Mouse (Mus musculus) CH12.LX (cell line): Measurements from ENCODE around the gene Oas1d. TPM values are rescaled to one million over a fixed set of nuclear protein-coding genes. Genes with fewer than 3 reads are reported as not detected.

Source experiments
- DNase-seq: peaks from one replicate; pipeline ENCODE4 v3.0.0-alpha.2; 2013; ENCODE audit errors: extremely low read depth
- H3K27ac ChIP-seq: 2 replicates; pipeline ENCODE4 v1.5.1; 2012; ENCODE audit warnings: low read depth, mild to moderate bottlenecking, control low read depth, moderate library complexity; ENCODE audit not compliant: insufficient read depth
- H3K27me3 ChIP-seq: replicated peaks from 2 replicates; pipeline ENCODE3; 2012; ENCODE audit warnings: inconsistent platforms
- H3K36me3 ChIP-seq, 2 experiments: replicated peaks in 1 of 2; 2 replicates each; pipeline versions ENCODE3 to v1.6.1; 2012; ENCODE audit warnings: inconsistent platforms in 1 of 2, low read length in 1 of 2, mild to moderate bottlenecking in 1 of 2, mixed read lengths in 1 of 2, moderate library complexity in 1 of 2; ENCODE audit not compliant: control insufficient read depth in 1 of 2, insufficient read depth in 1 of 2
- H3K4me1 ChIP-seq, 2 experiments: 2 replicates each; pipeline ENCODE4 v1.6.1; 2012; ENCODE audit warnings: inconsistent platforms in 1 of 2, moderate library complexity in 1 of 2; ENCODE audit not compliant: insufficient read depth in 2 of 2, control insufficient read depth in 1 of 2
- H3K4me2 ChIP-seq: 2 replicates; pipeline ENCODE4 v1.6.1; 2012; ENCODE audit warnings: low read depth, mild to moderate bottlenecking, control low read depth; ENCODE audit not compliant: poor library complexity, insufficient read depth, severe bottlenecking
- H3K4me3 ChIP-seq, 3 experiments: fragments of 150-350 bp in 1 of 3; sonication (generic) in 1 of 3; replicated peaks in 1 of 3; 2 replicates each; pipeline versions ENCODE3 to v1.5.1; 2011 to 2012; ENCODE audit warnings: low read depth in 2 of 3, low read length in 2 of 3, mild to moderate bottlenecking in 2 of 3, moderate library complexity in 2 of 3, control low read depth in 1 of 3, improper control_type of control experiment in 1 of 3, inconsistent platforms in 1 of 3, mixed read lengths in 1 of 3; ENCODE audit not compliant: poor library complexity in 1 of 3
- H3K79me2 ChIP-seq: replicated peaks from 2 replicates; pipeline ENCODE4 v1.6.1; 2012; ENCODE audit warnings: mild to moderate bottlenecking, moderate library complexity; ENCODE audit not compliant: control insufficient read depth, poor library complexity, insufficient read depth, severe bottlenecking; ENCODE audit errors: extremely low read depth
- H3K9ac ChIP-seq: 2 replicates; pipeline ENCODE4 v1.6.1; 2012; ENCODE audit warnings: low read depth, mild to moderate bottlenecking, control low read depth, moderate library complexity; ENCODE audit not compliant: insufficient read depth
- H3K9me3 ChIP-seq: replicated peaks from 2 replicates; pipeline ENCODE3; 2012; ENCODE audit warnings: low read length, inconsistent platforms, mixed read lengths
- BHLHE40 ChIP-seq: IDR thresholded peaks from 2 replicates; pipeline ENCODE4 v1.6.1; 2011; ENCODE audit warnings: mild to moderate bottlenecking, low read depth, low read length, improper control_type of control experiment
- CHD1 ChIP-seq: IDR thresholded peaks from 2 replicates; pipeline ENCODE4 v1.6.1; 2012; ENCODE audit warnings: low read depth, low read length, improper control_type of control experiment, inconsistent platforms
- CHD2 ChIP-seq: IDR thresholded peaks from 2 replicates; pipeline ENCODE4 v1.6.1; 2011; ENCODE audit warnings: low read length, improper control_type of control experiment
- CTCF ChIP-seq, 2 experiments: IDR thresholded peaks in 1 of 2; conservative IDR thresholded peaks in 1 of 2; 2 replicates each; pipeline ENCODE4 v1.5.1; 2011 to 2012; ENCODE audit warnings: low read depth in 2 of 2, low read length in 2 of 2, improper control_type of control experiment in 1 of 2, inconsistent platforms in 1 of 2, mild to moderate bottlenecking in 1 of 2, moderate library complexity in 1 of 2
- E2F4 ChIP-seq: IDR thresholded peaks from 2 replicates; pipeline ENCODE4 v1.6.1; 2011; ENCODE audit warnings: low read depth, low read length, improper control_type of control experiment; ENCODE audit not compliant: insufficient replicate concordance
- ELF1 ChIP-seq: IDR thresholded peaks from 2 replicates; pipeline ENCODE4 v1.6.1; 2014; ENCODE audit warnings: low read depth, mild to moderate bottlenecking, inconsistent platforms, low read length, improper control_type of control experiment
- EP300 ChIP-seq: IDR thresholded peaks from 2 replicates; pipeline ENCODE4 v1.6.1; 2011; ENCODE audit warnings: low read length, improper control_type of control experiment
- ETS1 ChIP-seq: conservative IDR thresholded peaks from 2 replicates; pipeline ENCODE4 v1.6.1; 2012; ENCODE audit warnings: low read depth, mild to moderate bottlenecking, inconsistent platforms, low read length, improper control_type of control experiment, moderate library complexity
- HCFC1 ChIP-seq: IDR thresholded peaks from 2 replicates; pipeline ENCODE4 v1.6.1; 2012; ENCODE audit warnings: low read depth, mild to moderate bottlenecking, inconsistent platforms, low read length, improper control_type of control experiment
- IRF4 ChIP-seq: IDR thresholded peaks from 2 replicates; pipeline ENCODE4 v1.6.1; 2014; ENCODE audit warnings: low read depth, mild to moderate bottlenecking, inconsistent platforms, low read length, improper control_type of control experiment
- JUND ChIP-seq: conservative IDR thresholded peaks from 2 replicates; pipeline ENCODE4 v1.6.1; 2011; ENCODE audit warnings: low read depth, low read length, improper control_type of control experiment
- KAT2A ChIP-seq: IDR thresholded peaks from 2 replicates; pipeline ENCODE4 v1.6.1; 2012; ENCODE audit warnings: low read length, improper control_type of control experiment, inconsistent platforms; ENCODE audit not compliant: insufficient replicate concordance
- MAFK ChIP-seq: IDR thresholded peaks from 2 replicates; pipeline ENCODE4 v1.6.1; 2011; ENCODE audit warnings: low read length, improper control_type of control experiment; ENCODE audit not compliant: insufficient replicate concordance
- MAX ChIP-seq: IDR thresholded peaks from 2 replicates; pipeline ENCODE4 v1.6.1; 2011; ENCODE audit warnings: low read length, improper control_type of control experiment
- MAZ ChIP-seq: IDR thresholded peaks from 2 replicates; pipeline ENCODE4 v1.6.1; 2012; ENCODE audit warnings: low read depth, mild to moderate bottlenecking, inconsistent platforms, low read length, improper control_type of control experiment, moderate library complexity
- MEF2A ChIP-seq: IDR thresholded peaks from 2 replicates; pipeline ENCODE4 v1.6.1; 2014; ENCODE audit warnings: low read depth, mild to moderate bottlenecking, inconsistent platforms, low read length, improper control_type of control experiment, borderline replicate concordance
- MXI1 ChIP-seq: IDR thresholded peaks from 2 replicates; pipeline ENCODE4 v1.6.1; 2011; ENCODE audit warnings: mild to moderate bottlenecking, low read depth, low read length, improper control_type of control experiment
- MYC ChIP-seq: IDR thresholded peaks from 2 replicates; pipeline ENCODE4 v1.6.1; 2011; ENCODE audit warnings: low read depth, mild to moderate bottlenecking, improper control_type of control experiment, low read length
- NELFE ChIP-seq: IDR thresholded peaks from 2 replicates; pipeline ENCODE4 v1.6.1; 2011; ENCODE audit warnings: low read depth, low read length, improper control_type of control experiment
- NRF1 ChIP-seq: IDR thresholded peaks from 2 replicates; pipeline ENCODE4 v1.6.1; 2014; ENCODE audit warnings: low read depth, mild to moderate bottlenecking, inconsistent platforms, low read length, improper control_type of control experiment, moderate library complexity
- POLR2AphosphoS2 ChIP-seq: IDR thresholded peaks from 2 replicates; pipeline ENCODE4 v1.6.1; 2011; ENCODE audit warnings: low read depth, low read length, improper control_type of control experiment
- RAD21 ChIP-seq: IDR thresholded peaks from 2 replicates; pipeline ENCODE4 v1.6.1; 2011; ENCODE audit warnings: low read depth, mild to moderate bottlenecking, low read length, improper control_type of control experiment, moderate library complexity
- RCOR1 ChIP-seq: conservative IDR thresholded peaks from 2 replicates; pipeline ENCODE4 v1.6.1; 2012; ENCODE audit warnings: low read depth, mild to moderate bottlenecking, inconsistent platforms, low read length, improper control_type of control experiment
- SIN3A ChIP-seq: IDR thresholded peaks from 2 replicates; pipeline ENCODE4 v1.6.1; 2012; ENCODE audit warnings: low read length, improper control_type of control experiment, inconsistent platforms
- UBTF ChIP-seq: IDR thresholded peaks from 2 replicates; pipeline ENCODE4 v1.6.1; 2012; ENCODE audit warnings: low read depth, mild to moderate bottlenecking, inconsistent platforms, low read length, improper control_type of control experiment, moderate library complexity
- USF1 ChIP-seq: IDR thresholded peaks from 2 replicates; pipeline ENCODE4 v1.6.1; 2014; ENCODE audit warnings: low read depth, mild to moderate bottlenecking, inconsistent platforms, low read length, improper control_type of control experiment
- ZC3H11A ChIP-seq: IDR thresholded peaks from 2 replicates; pipeline ENCODE4 v1.6.1; 2012; ENCODE audit warnings: low read depth, mild to moderate bottlenecking, inconsistent platforms, low read length, improper control_type of control experiment
- ZKSCAN1 ChIP-seq: IDR thresholded peaks from 2 replicates; pipeline ENCODE4 v1.6.1; 2012; ENCODE audit warnings: low read depth, inconsistent platforms, low read length, improper control_type of control experiment, borderline replicate concordance
- ZNF384 ChIP-seq: IDR thresholded peaks from 2 replicates; pipeline ENCODE4 v1.6.1; 2012; ENCODE audit warnings: low read depth, low read length, improper control_type of control experiment, inconsistent platforms
- dilution Hi-C: fragments of 300-500 bp; cut with MboI; formaldehyde crosslinking; loops from 2 replicates; pipeline ENCODE4 v1.14.3; 2020; ENCODE audit warnings: low sequenced_read_pairs; ENCODE audit not compliant: extremely low pct_unique_long_range_greater_than_20kb, extremely low pct_ligation_motif_present
- in situ Hi-C: fragments of 300-500 bp; cut with MboI; formaldehyde crosslinking; loops from 3 replicates; pipeline ENCODE4 v1.14.3; 2019; ENCODE audit warnings: low sequenced_read_pairs, low pct_ligation_motif_present, low pct_unique_long_range_greater_than_20kb, mixed read lengths
- polyA plus RNA-seq: library from polyadenylated mRNA; unstranded; fragments of >175 nt; gene quantifications from 2 replicates; pipeline ENCODE4 v1.2.1, GENCODE M21; 2012; ENCODE audit warnings: low read depth; ENCODE audit not compliant: insufficient read length
- total RNA-seq, 2 experiments: library from RNA; depleted of rRNA; stranded (reverse); fragments of 300-350 nt in 1 of 2; fragments of >200 nt in 1 of 2; gene quantifications; 2 replicates each; pipeline ENCODE4 v1.2.3; 2012 to 2014

Oas1d gene
- total and polyA plus RNA-seq, 3 experiments = not detected

- H3K79me2 ChIP-seq = no peaks in the 10 kb centered on the region
- H3K36me3 ChIP-seq = no peaks in the 10 kb centered on the region
- in situ Hi-C loops (no loop called here), dilution Hi-C loops (no loop called here)
- TF ChIP-seq RAD21 = no peak
- no peak for TF ChIP-seq POLR2AphosphoS2
- no peak for TF ChIP-seq NELFE
- TF ChIP-seq CTCF (conservative IDR thresholded peaks at IDR 0.05 in 1 of 2, IDR thresholded peaks at IDR 0.05 in 1 of 2; ENCODE audit: low read depth in 2 of 2, low read length in 2 of 2) = no peak
- TF ChIP-seq CHD1 = no peak
- TF ChIP-seq BHLHE40 = no peak
- no peak for TF ChIP-seq ZKSCAN1
- no peak for TF ChIP-seq CHD2
- TF ChIP-seq MAFK = no peak
- no peak for TF ChIP-seq EP300
- TF ChIP-seq E2F4 = no peak
- no peak for TF ChIP-seq ELF1
- TF ChIP-seq UBTF = no peak
- no peak for TF ChIP-seq MAZ
- no peak for TF ChIP-seq NRF1
- TF ChIP-seq USF1 = no peak
- H3K27me3 ChIP-seq = peaks cover 82% of the 10 kb centered on the region
- no peak overlapping the region for H3K4me2 ChIP-seq
- peaks cover 4% of the 10 kb centered on the region for H3K9me3 ChIP-seq
- no peak overlapping the region for H3K4me3 ChIP-seq
- no peaks in the 10 kb centered on the region for H3K4me1 ChIP-seq
- H3K27ac ChIP-seq = no peak overlapping the region
- no peak for DNase-seq
- H3K9ac ChIP-seq = no peak overlapping the region
Observed at GRCm38 (mm10) chr5:120870081-120870480, 44.3 kb upstream of the Oas1d start.

- Histone ChIP-seq H3K79me2 (no peaks in the 10 kb centered on the region), H3K4me3 (no peak overlapping the region), H3K9me3 (peaks cover 4% of the 10 kb centered on the region), H3K4me2 (no peak overlapping the region), H3K4me1 (no peaks in the 10 kb centered on the region), H3K36me3 (no peaks in the 10 kb centered on the region), H3K9ac (no peak overlapping the region), H3K27me3 (peaks cover 79% of the 10 kb centered on the region), H3K27ac (no peak overlapping the region)
- dilution Hi-C loops (no loop called here), in situ Hi-C loops (no loop called here)
- DNase-seq = no peak
- TF ChIP-seq CHD1 = no peak
- no peak for TF ChIP-seq NELFE
- no peak for TF ChIP-seq NRF1
- TF ChIP-seq ETS1 = no peak
- TF ChIP-seq RCOR1 = no peak
- TF ChIP-seq MYC = no peak
- no peak for TF ChIP-seq CTCF (conservative IDR thresholded peaks at IDR 0.05 in 1 of 2, IDR thresholded peaks at IDR 0.05 in 1 of 2; ENCODE audit: low read depth in 2 of 2, low read length in 2 of 2)
- no peak for TF ChIP-seq IRF4
- TF ChIP-seq ZC3H11A = no peak
- TF ChIP-seq KAT2A = no peak
- TF ChIP-seq MEF2A = no peak
- TF ChIP-seq SIN3A = no peak
- no peak for TF ChIP-seq BHLHE40
- TF ChIP-seq MAX = no peak
- TF ChIP-seq MXI1 = no peak
- TF ChIP-seq HCFC1 = no peak
- no peak for TF ChIP-seq ZNF384
- TF ChIP-seq USF1 = no peak
- no peak for TF ChIP-seq JUND
Observed at GRCm38 (mm10) chr5:120870782-120871181, 43.6 kb upstream of the Oas1d start.
